Mouse (Mus musculus) naive thymus-derived CD4-positive, alpha-beta T cell, adult 5 months (primary cell): Measurements from ENCODE around the gene Abca8a. TPM values are rescaled to one million over a fixed set of nuclear protein-coding genes. Genes with fewer than 3 reads are reported as not detected.

Experiments used
- polyA plus RNA-seq: library from polyadenylated mRNA; unstranded; fragments of 100-300 nt; shearing (Covaris generic); gene quantifications from one replicate; pipeline ENCODE4 v1.2.1, GENCODE M21; 2017

The Abca8a gene
- polyA plus RNA-seq = not detected

GRCm38 (mm10) chr11:110095858-110096257, at the start of gene Abca8a:
TSS of gene Abca8a (minus strand) at chr11:110095978.

GRCm38 (mm10) chr11:109995624-109996023, 100.2 kb downstream of the Abca8a start, which contains the start of gene Abca8b:
TSS of gene Abca8b (minus strand) at chr11:109995845.

Other genes starting within 250 kb of the Abca8a start
- not detected for gene Abca8b, start 100.1 kb downstream of the Abca8a start, polyA plus RNA-seq
- not detected for gene Abca9, start 72.2 kb upstream of the Abca8a start, polyA plus RNA-seq
- 0.09 TPM for gene Abca6, start 155.8 kb upstream of the Abca8a start, polyA plus RNA-seq
- 1.1 TPM for gene Abca5, start 241.7 kb upstream of the Abca8a start, polyA plus RNA-seq